Mouse (Mus musculus): ENCODE measurements around the gene Prkar1a. TPM values are rescaled to one million over a fixed set of nuclear protein-coding genes. Genes with fewer than 3 reads are reported as not detected.

Prkar1a gene
- polyA plus RNA-seq, 1 experiment from 2014 or later, result 454 TPM

- Histone ChIP-seq H3K9ac (no peak overlapping the region), H3K27me3 (replicated peaks) (peaks cover 20% of the 10 kb centered on the region), H3K4me1 (peaks cover 15% of the 10 kb centered on the region), H3K9me3 (no peaks in the 10 kb centered on the region), H3K4me3 (no peak overlapping the region), H3K36me3 (no peaks in the 10 kb centered on the region), H3K27ac (no peak overlapping the region), H3K4me2 (replicated peaks) (no peak overlapping the region)
- WGBS, result 90% methylated on average over 15 of the region's 15 CpGs
- no peak for ATAC-seq (ENCODE audit: low FRiP score, low read depth)
Measured at GRCm38 (mm10) chr11:109717966-109718895, 69.0 kb downstream of the Prkar1a start.

Other genes with a start within 250 kb of the Prkar1a start
- gene 9930022D16Rik, start 235.5 kb upstream of the Prkar1a start, polyA plus RNA-seq (2016; fragmentation: Nextera tagmentation; extraction: Ambion mirVana), result not detected in 2 replicates
- gene Amz2, start 223.5 kb upstream of the Prkar1a start, polyA plus RNA-seq (2016; fragmentation: Nextera tagmentation; extraction: Ambion mirVana), result 47.1 and 48.7 TPM in 2 replicates
- gene Arsg, start 176.0 kb upstream of the Prkar1a start, polyA plus RNA-seq (2016; fragmentation: Nextera tagmentation; extraction: Ambion mirVana), result 2.5 and 2.7 TPM in 2 replicates
- gene Slc16a6, start 175.8 kb upstream of the Prkar1a start, polyA plus RNA-seq (2016; fragmentation: Nextera tagmentation; extraction: Ambion mirVana), result 3.9 and 4.0 TPM in 2 replicates
- gene Wipi1, start 37.4 kb upstream of the Prkar1a start, polyA plus RNA-seq (2016; fragmentation: Nextera tagmentation; extraction: Ambion mirVana), result 19.7 and 21.5 TPM in 2 replicates
- 1.8 and 2.6 TPM in 2 replicates for gene Fam20a, start 72.9 kb downstream of the Prkar1a start, polyA plus RNA-seq (2016; fragmentation: Nextera tagmentation; extraction: Ambion mirVana)
- gene 1700012B07Rik, start 178.6 kb downstream of the Prkar1a start, polyA plus RNA-seq (2016; fragmentation: Nextera tagmentation; extraction: Ambion mirVana), result not detected in 2 replicates

All from neural tube, embryonic 12.5 days (tissue).